Mouse (Mus musculus) olfactory bulb, adult 2 months (tissue): ENCODE data around the gene Crbn. TPM values are rescaled to one million over a fixed set of nuclear protein-coding genes. Genes with fewer than 3 reads are reported as not detected.

Experiments used
- H3K27ac ChIP-seq: fragments of 200-500 bp; 2 replicates; pipeline ENCODE4 v1.5.1; 2012; ENCODE audit warnings: low read depth, low read length; ENCODE audit not compliant: insufficient read depth
- H3K4me1 ChIP-seq: fragments of 200-500 bp; 2 replicates; pipeline ENCODE4 v1.6.1; 2012; ENCODE audit warnings: low read length; ENCODE audit not compliant: control insufficient read depth, insufficient read depth
- H3K4me3 ChIP-seq: fragments of 200-500 bp; 2 replicates; pipeline ENCODE4 v1.5.1; 2012; ENCODE audit warnings: mild to moderate bottlenecking, low read depth, low read length, moderate library complexity; ENCODE audit not compliant: insufficient read depth
- CTCF ChIP-seq: fragments of 200-500 bp; IDR thresholded peaks from 2 replicates; pipeline ENCODE4 v1.5.1; 2012; ENCODE audit warnings: low read depth, mild to moderate bottlenecking, low read length, moderate library complexity; ENCODE audit not compliant: insufficient read depth
- POLR2A ChIP-seq: fragments of 200-500 bp; IDR thresholded peaks from 2 replicates; pipeline ENCODE4 v1.6.1; 2012; ENCODE audit warnings: mild to moderate bottlenecking, low read depth, low read length, moderate library complexity; ENCODE audit not compliant: insufficient read depth
- WGBS: fragments of 180-500 bp; shearing (Covaris S2); methylation state at CpG from one replicate; pipeline ENCODE4 v1.1.7; 2018; 5-methylcytosine and 5-hydroxymethylcytosine counted together
- polyA plus RNA-seq: library from polyadenylated mRNA; stranded (reverse); fragments of >200 nt; gene quantifications from 2 replicates; pipeline ENCODE4 v1.2.4, GENCODE M21; 2012; ENCODE audit warnings: low replicate concordance; ENCODE audit not compliant: missing spikeins, insufficient read depth, insufficient read length

The Crbn gene
- polyA plus RNA-seq = not detected in 2 replicates

DNA sequence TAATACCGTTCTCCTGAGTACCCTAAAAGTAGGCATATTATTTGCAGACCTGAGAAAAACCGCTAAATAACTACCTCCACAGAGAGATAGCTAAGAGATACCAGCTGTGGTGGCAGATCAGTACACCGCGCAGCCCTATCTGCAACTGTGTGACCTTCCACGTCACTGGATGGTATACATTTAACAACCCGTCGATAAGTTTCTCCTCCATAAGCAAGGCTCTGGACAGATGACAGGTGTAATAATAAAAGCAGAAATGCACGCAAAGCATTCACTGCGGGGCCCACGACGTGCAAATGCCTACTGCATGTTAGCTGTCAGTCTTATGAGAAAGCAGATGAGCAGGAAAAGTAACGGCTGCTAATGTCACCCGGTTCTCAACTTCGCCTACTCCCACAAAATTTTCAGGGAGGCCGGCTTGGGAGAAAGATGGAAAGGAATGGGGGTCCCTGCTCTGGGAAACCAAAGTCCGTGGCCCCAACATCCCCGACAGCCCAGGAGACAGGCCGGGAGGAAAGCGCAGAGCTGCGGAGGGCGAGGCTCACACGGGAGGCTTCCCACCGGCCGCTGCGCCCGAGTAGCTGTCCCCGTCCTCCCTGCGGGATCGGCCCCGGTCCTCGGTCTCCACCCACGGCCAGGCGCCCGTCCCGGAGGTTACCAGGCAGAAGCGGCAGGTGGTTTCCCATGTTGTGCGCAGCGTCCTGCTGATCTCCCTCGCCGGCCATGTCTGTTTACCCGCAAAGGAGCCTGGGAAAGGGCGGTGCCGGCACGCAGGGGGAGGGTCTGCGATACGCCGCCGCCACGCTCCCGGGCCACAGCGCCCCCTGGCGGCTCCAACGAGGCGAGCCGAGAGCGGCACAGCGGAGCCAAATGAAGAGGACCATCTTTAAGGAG is at the start of gene Crbn:
Gene Crbn, minus strand, starts transcription at position 745 of the 894 bp plus-strand sequence.
- Histone ChIP-seq H3K4me1 (peaks cover 4% of the 10 kb centered on the region; the same call in 1 of the 2 replicates), H3K27ac (no peak within 1 kb of the TSS), H3K4me3 (peak within 1 kb of the TSS; percentile 93)
- 3% methylated on average over 57 of the region's 57 CpGs for WGBS
- peak; percentile 96 for TF ChIP-seq CTCF
- TF ChIP-seq POLR2A = no peak; the same call in 1 of the 2 replicates

DNA sequence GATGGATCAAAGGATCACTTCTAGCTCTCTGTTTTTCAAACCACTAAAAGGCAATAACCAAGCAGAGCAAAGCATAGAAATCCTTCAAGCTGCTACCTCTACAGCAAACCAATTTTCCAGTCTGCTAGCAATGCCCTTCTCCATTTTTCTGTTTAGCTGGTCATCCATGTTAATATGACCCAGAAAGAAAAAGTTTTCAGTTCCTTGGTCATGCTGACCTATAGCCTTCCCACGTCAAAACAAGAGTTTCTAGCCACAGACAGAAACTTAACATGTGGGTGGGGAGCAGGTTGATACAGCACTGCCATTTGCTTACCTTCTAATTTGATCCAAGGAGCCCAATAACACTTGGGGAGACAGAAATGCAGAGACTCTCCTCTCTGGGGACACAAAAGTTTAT is 40.3 kb upstream of the Crbn start:
- Histone ChIP-seq H3K4me1 (no peaks in the 10 kb centered on the region), H3K4me3 (no peak overlapping the region), H3K27ac (no peak overlapping the region)
- WGBS = 58% methylated on average over 1 of the region's 1 CpGs
- no peak for TF ChIP-seq POLR2A
- no peak for TF ChIP-seq CTCF

DNA sequence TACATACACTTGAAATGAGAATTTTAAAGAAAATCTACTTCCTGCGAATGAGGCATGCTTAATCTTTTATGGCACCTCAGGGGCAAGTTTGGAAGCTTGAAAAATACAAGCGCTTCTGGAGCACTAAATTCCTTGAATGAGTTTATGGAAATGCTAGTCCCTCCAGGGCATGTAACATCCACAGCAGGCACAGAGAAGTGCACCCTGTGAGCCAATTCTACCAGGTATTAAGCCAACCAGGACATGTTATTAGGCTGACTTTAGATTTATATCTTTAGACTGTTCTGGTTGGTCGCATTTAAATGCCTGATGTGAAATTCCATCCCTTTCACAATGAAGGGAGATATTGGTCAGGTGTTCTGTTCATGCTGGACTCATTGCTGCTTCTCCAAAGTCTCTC is 38.2 kb upstream of the Crbn start:
- WGBS = 82% methylated on average over 3 of the region's 3 CpGs
- TF ChIP-seq POLR2A = no peak
- TF ChIP-seq CTCF = no peak
- Histone ChIP-seq H3K4me1 (no peaks in the 10 kb centered on the region), H3K27ac (no peak overlapping the region), H3K4me3 (no peak overlapping the region)

DNA sequence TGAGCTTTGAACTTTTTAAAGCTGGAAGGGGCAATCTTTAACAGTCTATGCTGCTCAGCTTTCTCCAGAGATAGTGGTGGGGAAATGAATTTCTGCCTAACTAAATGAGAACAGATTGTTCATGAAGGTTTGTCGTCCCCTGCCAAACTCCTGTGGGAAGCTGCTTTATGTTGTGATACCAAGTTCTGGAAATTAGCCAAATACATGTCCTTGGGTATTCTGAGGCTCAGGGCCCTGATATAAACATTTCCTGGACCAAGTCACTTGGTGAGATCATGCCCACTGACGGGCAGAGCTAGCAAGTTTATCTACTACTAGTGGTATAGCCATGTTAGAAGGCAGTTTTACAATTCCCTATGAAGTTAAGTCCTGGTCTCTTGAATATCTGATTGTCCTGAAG is 35.4 kb upstream of the Crbn start:
- H3K4me1 ChIP-seq = no peaks in the 10 kb centered on the region
- no peak overlapping the region for H3K4me3 ChIP-seq
- no peak for TF ChIP-seq POLR2A
- no peak for TF ChIP-seq CTCF
- H3K27ac ChIP-seq = no peak overlapping the region
- 70% methylated on average over 2 of the region's 2 CpGs for WGBS

DNA sequence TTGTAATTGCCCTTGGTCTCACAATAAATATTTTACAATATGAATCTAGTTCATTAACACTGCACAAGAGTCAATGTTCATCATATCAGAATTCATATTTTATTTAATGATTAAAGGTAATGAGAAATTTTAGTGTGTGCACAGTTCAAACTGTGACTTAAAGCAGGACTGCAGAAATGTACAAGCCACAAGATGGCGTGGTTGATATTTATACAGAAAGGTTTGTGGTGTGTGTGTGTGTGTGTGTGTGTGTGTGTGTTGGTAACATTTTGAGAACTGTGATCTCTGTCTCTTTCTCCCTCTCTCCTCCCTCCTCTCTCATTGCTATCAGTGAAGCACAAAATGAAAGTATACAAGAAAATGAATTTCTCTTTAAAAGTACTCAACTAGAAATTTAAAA is 22.5 kb upstream of the Crbn start:
- Histone ChIP-seq H3K4me1 (no peaks in the 10 kb centered on the region), H3K27ac (no peak overlapping the region), H3K4me3 (no peak overlapping the region)
- 50% methylated on average over 1 of the region's 1 CpGs for WGBS
- TF ChIP-seq CTCF (no peak), POLR2A (no peak)

DNA sequence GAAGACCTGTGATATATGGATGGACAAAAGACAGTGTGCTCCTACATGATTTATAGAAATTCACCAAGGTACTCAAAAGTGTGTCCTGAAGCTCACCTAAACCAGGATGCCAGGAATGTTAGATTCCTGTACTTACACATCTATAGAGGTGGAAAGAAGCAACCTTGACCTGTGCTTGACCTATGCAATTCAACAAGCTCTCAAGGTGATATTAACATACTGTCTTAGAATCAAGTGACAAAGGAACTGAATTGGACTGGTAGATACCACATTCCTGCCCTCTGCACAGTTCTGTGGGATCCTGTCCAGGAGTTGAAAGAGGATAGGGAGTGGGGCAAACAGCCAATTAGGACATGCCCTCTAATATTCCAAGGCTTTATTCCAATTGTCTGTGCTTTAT is 20.7 kb upstream of the Crbn start:
- TF ChIP-seq CTCF (no peak), POLR2A (no peak)
- Histone ChIP-seq H3K27ac (no peak overlapping the region), H3K4me3 (no peak overlapping the region), H3K4me1 (no peaks in the 10 kb centered on the region)

DNA sequence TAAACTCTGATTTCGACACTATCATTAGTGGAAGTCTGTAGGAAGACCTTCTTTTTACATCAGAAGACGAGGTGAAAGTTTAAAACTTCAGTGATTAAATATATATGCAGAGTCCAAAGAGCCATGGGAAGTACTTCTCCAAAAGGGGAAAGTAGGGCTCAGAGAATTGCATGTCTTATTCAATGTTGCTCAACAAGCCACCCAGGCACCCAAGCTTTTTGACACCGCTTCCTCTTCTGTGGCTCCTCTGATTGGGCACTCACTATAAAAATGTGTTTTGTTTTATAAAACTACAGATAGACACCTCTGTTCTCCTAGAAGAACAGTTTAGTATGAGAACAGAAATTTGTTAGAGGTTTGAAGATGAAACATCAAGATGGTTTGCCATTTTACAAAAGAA is 20.0 kb upstream of the Crbn start:
- Histone ChIP-seq H3K4me3 (no peak overlapping the region), H3K27ac (no peak overlapping the region), H3K4me1 (no peaks in the 10 kb centered on the region)
- WGBS = 84% methylated on average over 3 of the region's 3 CpGs
- TF ChIP-seq CTCF (no peak), POLR2A (no peak)

DNA sequence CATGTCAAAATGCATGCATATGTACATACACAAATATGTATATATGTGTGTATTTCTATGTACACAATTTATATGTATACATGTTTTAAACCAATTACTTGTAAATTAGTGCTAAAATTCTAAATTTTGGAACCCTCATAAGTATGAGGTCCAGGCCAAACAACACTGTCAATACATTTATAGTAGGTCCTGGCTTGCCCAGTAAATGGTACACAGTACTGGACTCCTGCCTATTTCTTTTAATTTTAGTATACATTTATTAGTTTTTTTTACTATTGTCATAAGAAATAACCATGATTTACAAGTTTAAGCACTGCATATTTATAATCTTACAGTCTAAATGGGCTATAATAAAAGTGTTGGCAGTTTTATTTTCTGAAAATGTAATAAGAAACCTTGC is 19.4 kb upstream of the Crbn start:
- Histone ChIP-seq H3K4me3 (no peak overlapping the region), H3K27ac (no peak overlapping the region), H3K4me1 (no peaks in the 10 kb centered on the region)
- TF ChIP-seq POLR2A (no peak), CTCF (no peak)

DNA sequence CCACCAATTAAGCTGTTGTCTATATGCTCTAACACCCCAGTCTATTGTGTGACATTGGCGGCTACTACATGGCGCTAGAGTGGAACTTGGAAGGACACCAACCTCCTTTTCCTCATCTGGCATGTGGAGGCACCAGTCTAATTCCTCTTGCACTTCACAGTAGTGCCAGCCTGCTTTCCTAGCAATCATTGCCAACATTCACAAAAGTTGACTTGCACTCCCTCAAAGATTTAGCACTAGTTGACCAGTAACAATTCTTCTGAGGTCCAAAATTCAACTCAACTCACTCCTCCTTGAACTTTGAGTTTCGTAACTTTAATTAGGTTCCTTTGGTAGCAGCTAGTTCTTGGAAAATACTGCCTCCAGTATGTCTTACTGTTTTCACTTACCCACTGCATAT is 10.8 kb upstream of the Crbn start:
- whole genome bisulfite sequencing = 64% methylated on average over 3 of the region's 3 CpGs
- Histone ChIP-seq H3K4me1 (no peaks in the 10 kb centered on the region), H3K27ac (no peak overlapping the region), H3K4me3 (no peak overlapping the region)
- TF ChIP-seq CTCF = no peak
- TF ChIP-seq POLR2A = no peak

DNA sequence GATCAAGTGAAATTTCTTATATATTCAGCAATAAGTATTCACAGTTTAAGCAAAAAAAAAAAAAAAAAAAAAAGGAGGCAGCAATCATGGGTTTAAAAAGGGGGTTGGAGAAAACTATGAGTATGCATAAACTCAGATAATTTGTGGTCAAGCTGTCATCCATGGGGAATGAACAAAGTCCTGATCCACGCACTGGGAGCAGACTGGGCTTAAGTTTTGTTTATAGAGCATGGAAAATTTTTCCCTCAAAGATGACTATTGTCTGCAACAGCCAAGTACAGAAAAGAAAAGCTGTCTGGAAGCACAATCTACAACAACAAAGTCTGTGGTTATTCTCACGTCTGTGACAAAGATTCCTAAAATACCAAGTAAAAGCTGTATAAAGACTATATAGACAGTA is 9.3 kb upstream of the Crbn start:
- TF ChIP-seq CTCF (no peak), POLR2A (no peak)
- Histone ChIP-seq H3K27ac (no peak overlapping the region), H3K4me1 (no peaks in the 10 kb centered on the region), H3K4me3 (no peak overlapping the region)
- WGBS = 60% methylated on average over 2 of the region's 2 CpGs
